Mouse (Mus musculus) kidney, adult 2 months (tissue): Measurements from ENCODE around the gene Kcnmb2.

Source experiments
- CTCF ChIP-seq: fragments of 200-500 bp; conservative IDR thresholded peaks from 2 replicates; pipeline ENCODE4 v1.5.1; 2011; ENCODE audit warnings: low read depth, mild to moderate bottlenecking, control low read depth, low read length, moderate library complexity, mixed read lengths; ENCODE audit not compliant: insufficient read depth, insufficient read length
- POLR2A ChIP-seq: fragments of 200-500 bp; IDR thresholded peaks from one replicate; pipeline ENCODE4 v1.6.1; 2011; ENCODE audit warnings: low read depth, low read length, control low read depth

- TF ChIP-seq POLR2A (no peak), CTCF (no peak)
These were observed 26.2 kb downstream of the Kcnmb2 start for GRCm38 (mm10) chr3:31928544-31928943.
